Mouse (Mus musculus): ENCODE data around the gene 2310033P09Rik. TPM values are rescaled to one million over a fixed set of nuclear protein-coding genes. Genes with fewer than 3 reads are reported as not detected.

The 2310033P09Rik gene
- polyA plus RNA-seq, 1 experiment from 2014 or later: 41.3 TPM

DNA sequence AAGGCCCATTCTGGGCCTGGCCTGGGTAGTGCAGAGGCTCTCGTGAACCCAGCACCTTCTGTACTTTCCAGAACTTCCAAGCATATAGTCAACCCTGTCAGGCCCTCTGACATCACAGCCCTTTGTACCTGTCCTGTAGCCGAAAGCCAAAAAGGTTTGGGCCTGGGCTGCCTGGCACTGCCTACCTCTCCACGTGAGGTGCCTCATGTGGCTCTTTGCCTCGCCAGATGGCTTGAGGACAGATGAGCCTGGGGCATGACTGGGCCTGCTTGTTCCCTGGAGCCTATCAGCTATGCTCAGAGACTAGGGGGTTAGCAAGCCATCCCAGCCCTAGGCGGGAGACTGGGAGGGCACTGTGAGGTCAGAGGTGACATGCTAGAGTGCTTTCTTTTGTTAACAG is 22.6 kb upstream of the 2310033P09Rik start:
- peaks cover 14% of the 10 kb centered on the region for H3K36me3 ChIP-seq (ENCODE audit: control insufficient read depth, insufficient read depth, low read length)
- no peak overlapping the region for H3K9ac ChIP-seq (ENCODE audit: low read depth, low read length)
- no peak overlapping the region for H3K4me3 ChIP-seq (ENCODE audit: low read depth, low read length)
- no peaks in the 10 kb centered on the region for H3K27me3 ChIP-seq (replicated peaks; ENCODE audit: control insufficient read depth, insufficient read depth, low read length)
- H3K27ac ChIP-seq (ENCODE audit: low read depth, low read length): no peak overlapping the region
- no peak for ATAC-seq (replicated peaks; ENCODE audit: low FRiP score)
- WGBS: 84% methylated on average over 5 of the region's 5 CpGs
- H3K4me2 ChIP-seq: no peak overlapping the region
- DNase-seq (ENCODE audit: low spot score): no peak
- H3K4me1 ChIP-seq (replicated peaks; ENCODE audit: control insufficient read depth, insufficient read depth, low read length): peaks cover 8% of the 10 kb centered on the region
- no peaks in the 10 kb centered on the region for H3K9me3 ChIP-seq (ENCODE audit: control insufficient read depth, low read length)

DNA sequence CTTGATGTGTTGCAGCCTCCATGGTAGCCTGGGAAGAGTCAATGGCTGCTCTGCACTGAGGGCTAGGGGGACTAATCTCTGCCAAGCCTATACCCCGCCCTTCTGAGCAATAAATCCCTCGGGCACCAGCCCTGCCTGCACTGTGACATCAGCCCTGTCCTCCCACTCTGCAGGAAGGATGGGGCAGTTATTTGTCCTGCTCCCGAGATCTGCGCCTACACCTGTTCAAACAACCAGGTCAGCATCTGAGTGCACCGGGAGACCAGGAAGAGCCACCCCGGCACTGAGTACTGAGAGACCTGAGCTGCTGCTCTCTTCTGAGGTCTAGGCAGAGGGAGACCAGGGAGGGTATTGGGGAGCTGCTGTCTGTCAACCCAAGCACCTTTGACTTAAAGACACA is 20.4 kb upstream of the 2310033P09Rik start:
- H3K4me1 ChIP-seq (replicated peaks; ENCODE audit: control insufficient read depth, insufficient read depth, low read length): peaks cover 11% of the 10 kb centered on the region
- no peaks in the 10 kb centered on the region for H3K27me3 ChIP-seq (replicated peaks; ENCODE audit: control insufficient read depth, insufficient read depth, low read length)
- ATAC-seq (replicated peaks; ENCODE audit: low FRiP score): no peak
- DNase-seq (ENCODE audit: low spot score): no peak
- H3K4me2 ChIP-seq: no peak overlapping the region
- no peak overlapping the region for H3K4me3 ChIP-seq (ENCODE audit: low read depth, low read length)
- no peak overlapping the region for H3K27ac ChIP-seq (ENCODE audit: low read depth, low read length)
- H3K36me3 ChIP-seq (ENCODE audit: control insufficient read depth, insufficient read depth, low read length): peaks cover 14% of the 10 kb centered on the region
- H3K9me3 ChIP-seq (ENCODE audit: control insufficient read depth, low read length): no peaks in the 10 kb centered on the region
- 70% methylated on average over 6 of the region's 6 CpGs for WGBS
- no peak overlapping the region for H3K9ac ChIP-seq (ENCODE audit: low read depth, low read length)

DNA sequence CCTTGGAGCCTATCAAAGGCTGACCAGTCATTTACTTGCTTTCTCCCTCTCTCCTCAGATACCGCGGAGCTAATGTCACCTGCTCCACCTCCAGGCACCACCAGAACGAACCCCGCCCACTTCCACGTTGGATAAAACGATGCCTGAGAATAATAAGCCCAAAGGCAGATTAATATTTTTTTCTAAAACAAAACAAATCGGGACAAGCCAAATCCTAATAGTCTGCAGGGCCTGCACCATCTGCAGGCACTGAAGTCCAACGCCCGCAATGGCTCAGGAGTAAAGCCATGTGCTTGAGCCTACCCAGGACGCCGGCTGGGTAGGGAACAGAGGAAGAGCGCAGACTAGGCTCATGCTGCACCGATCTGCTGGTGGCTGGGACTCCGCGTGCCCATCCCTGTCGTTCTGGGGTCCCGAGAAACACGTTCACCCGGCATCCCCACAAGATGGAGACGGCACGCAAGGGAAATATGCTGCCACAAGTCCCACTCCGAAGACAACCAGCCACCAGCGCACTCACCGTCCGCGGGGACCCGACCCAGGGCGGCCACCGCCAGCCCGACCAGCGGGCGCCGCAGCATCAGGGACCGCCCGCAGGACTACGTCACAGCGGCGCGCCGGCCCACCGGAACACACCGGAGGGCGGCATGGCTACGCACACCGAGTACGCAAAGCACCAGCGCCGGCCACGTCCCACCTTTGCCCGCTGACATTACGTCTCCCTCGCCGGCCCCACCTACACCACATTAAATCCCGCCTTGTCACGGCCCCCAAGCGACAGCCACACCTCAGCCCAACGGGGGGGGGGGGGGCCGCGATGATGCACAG is 16.7 kb upstream of the 2310033P09Rik start:
- ATAC-seq (replicated peaks; ENCODE audit: low FRiP score) (peak; percentile 96), DNase-seq (ENCODE audit: low spot score) (peak; percentile 92)
- Histone ChIP-seq H3K9me3 (ENCODE audit: control insufficient read depth, low read length) (no peaks in the 10 kb centered on the region), H3K27ac (ENCODE audit: low read depth, low read length) (peak overlapping the region; percentile 93), H3K4me1 (replicated peaks; ENCODE audit: control insufficient read depth, insufficient read depth, low read length) (peaks cover 3% of the 10 kb centered on the region), H3K4me2 (peak overlapping the region; percentile 85), H3K9ac (ENCODE audit: low read depth, low read length) (peak overlapping the region; percentile 80), H3K4me3 (ENCODE audit: low read depth, low read length) (peak overlapping the region; percentile 78), H3K36me3 (ENCODE audit: control insufficient read depth, insufficient read depth, low read length) (no peaks in the 10 kb centered on the region), H3K27me3 (replicated peaks; ENCODE audit: control insufficient read depth, insufficient read depth, low read length) (no peaks in the 10 kb centered on the region)
- under 1% methylated on average over 53 of the region's 59 CpGs for WGBS

DNA sequence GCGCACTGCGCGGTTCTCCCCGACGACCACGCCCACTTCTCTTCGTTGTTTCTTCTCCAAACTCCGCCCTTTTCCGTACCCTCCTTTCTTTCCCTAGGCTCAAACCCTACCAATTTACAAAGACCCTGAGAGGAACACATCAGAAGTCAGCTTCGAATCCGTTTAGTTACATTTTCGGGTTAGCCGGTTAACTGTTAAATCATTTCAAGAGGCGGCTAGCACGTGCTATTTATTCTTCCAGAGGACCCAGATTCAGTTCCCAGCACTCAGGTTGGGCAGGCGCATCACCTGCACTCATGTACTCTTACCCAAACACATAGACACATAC is 16.1 kb upstream of the 2310033P09Rik start, which contains the start of gene Guk1:
Gene Guk1 (minus strand): TSS at position 154 of the 328 bp plus-strand sequence.
- Histone ChIP-seq H3K9me3 (ENCODE audit: control insufficient read depth, low read length) (no peaks in the 10 kb centered on the region), H3K27me3 (replicated peaks; ENCODE audit: control insufficient read depth, insufficient read depth, low read length) (no peaks in the 10 kb centered on the region), H3K4me2 (peak within 1 kb of the TSS; percentile 85), H3K4me1 (replicated peaks; ENCODE audit: control insufficient read depth, insufficient read depth, low read length) (peaks cover 3% of the 10 kb centered on the region), H3K9ac (ENCODE audit: low read depth, low read length) (peak within 1 kb of the TSS; percentile 80), H3K36me3 (ENCODE audit: control insufficient read depth, insufficient read depth, low read length) (no peaks in the 10 kb centered on the region), H3K27ac (ENCODE audit: low read depth, low read length) (peak within 1 kb of the TSS; percentile 93), H3K4me3 (ENCODE audit: low read depth, low read length) (peak within 1 kb of the TSS; percentile 78)
- DNase-seq (ENCODE audit: low spot score) (no peak), ATAC-seq (replicated peaks; ENCODE audit: low FRiP score) (no peak)
- WGBS: 5% methylated on average over 16 of the region's 16 CpGs

DNA sequence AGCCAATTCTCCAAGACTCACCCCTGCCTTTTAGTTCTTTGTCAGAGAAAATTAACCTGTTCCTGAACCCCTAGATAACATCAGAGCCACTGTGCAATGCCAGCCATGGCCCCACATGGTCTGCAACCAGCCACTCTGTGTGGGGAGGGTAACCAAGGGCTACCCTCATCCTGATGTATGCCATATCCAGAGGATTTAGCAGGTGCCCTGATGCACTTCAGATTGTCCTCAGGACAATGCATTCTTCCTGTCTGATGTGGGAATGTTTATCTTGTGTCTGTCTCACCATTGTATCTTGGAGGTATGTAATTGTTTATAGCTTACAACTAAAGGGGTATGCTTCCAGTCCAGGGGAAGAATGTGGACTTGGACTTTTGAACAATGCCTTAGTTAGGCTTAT is 11.9 kb upstream of the 2310033P09Rik start:
- Histone ChIP-seq H3K27me3 (replicated peaks; ENCODE audit: control insufficient read depth, insufficient read depth, low read length) (no peaks in the 10 kb centered on the region), H3K4me1 (replicated peaks; ENCODE audit: control insufficient read depth, insufficient read depth, low read length) (peaks cover 8% of the 10 kb centered on the region), H3K4me3 (ENCODE audit: low read depth, low read length) (no peak overlapping the region), H3K27ac (ENCODE audit: low read depth, low read length) (no peak overlapping the region), H3K9ac (ENCODE audit: low read depth, low read length) (no peak overlapping the region), H3K36me3 (ENCODE audit: control insufficient read depth, insufficient read depth, low read length) (0 out of 2 replicates have a peak, but pooled peaks cover 2% of the 10 kb centered on the region), H3K4me2 (no peak overlapping the region), H3K9me3 (ENCODE audit: control insufficient read depth, low read length) (no peaks in the 10 kb centered on the region)
- no peak for ATAC-seq (replicated peaks; ENCODE audit: low FRiP score)
- no peak for DNase-seq (ENCODE audit: low spot score)

DNA sequence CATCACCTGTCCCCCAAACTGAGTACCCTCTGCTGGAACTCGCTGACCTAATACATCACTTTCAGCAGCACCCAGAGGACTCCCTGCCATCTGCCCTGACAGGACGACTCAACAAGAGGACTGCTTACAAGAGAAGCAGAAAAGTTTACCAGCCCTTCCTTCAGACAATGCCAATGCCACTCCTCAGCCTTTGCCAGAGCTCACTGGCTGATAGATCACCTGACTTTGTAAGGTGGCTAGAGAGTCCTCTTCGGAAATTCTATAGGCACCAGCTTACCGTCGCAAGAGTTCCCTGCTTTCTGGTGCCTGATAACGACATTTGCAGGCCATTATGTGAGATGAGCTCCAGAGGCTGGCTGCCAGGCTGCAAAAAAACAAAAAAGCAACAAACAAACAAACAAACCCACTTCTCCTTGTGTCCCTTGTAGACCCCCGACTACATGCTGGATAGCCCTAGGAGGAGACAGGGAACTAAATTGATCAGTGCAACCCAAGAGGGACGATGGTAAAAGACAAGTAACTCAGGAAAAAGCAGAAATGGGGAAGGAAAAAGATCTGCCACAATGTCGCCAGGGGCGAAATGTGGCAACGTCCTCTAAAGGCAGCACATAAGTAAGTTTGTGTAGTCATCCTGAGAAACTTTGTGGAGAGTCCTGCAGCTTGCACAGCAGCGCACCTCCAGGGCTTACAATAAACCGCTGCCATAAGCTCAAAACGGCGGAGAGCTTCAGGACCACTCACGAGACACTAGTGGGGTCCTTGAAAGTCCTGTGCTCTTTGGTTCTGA is 6.7 kb upstream of the 2310033P09Rik start:
- DNase-seq (ENCODE audit: low spot score): no peak
- WGBS: 21% methylated on average over 16 of the region's 16 CpGs

DNA sequence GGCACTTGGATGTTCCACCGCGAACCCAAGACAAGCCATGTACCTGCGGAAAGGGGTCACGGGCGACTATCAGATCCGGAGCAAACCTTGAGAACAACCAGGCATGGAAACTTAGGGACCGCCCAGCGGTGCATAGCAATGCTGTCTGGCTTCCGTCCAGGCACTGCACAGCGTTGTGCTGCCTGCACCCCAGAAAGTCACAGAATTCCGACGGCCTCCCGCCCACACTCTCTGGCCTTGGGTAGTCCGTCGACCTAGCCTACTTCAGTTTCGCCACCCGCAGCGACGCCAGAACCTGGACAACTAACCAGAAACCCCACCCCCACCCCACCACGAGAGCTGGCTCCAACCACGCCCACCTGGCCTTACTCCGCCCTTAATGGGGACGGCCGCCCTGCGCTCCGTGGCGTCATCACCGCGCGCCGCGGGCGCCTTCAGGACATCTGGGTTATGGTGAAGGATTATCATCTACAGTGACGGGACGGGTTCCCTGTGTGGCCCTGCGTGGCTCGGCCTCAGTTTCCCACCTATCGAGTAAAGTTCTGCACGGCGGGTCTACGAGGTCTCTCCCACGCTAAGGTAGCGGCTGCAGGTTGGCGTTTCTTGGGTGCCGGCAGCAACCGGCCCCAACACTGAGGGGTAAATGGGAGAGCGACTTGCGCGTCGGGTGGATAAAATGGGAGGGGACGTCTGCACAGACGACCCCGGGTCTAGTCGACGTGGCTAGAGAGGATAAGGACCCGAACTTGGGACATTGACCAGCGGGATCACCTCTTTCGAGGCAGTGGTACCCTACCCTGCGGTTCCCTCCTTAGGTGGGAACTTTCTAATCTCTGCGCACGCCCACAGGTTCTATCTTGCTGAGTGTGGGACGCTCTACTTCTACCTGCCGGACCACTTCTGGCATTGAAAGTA is 5.8 kb upstream of the 2310033P09Rik start, which contains the start of gene Mrpl55:
Gene Mrpl55 (plus strand): TSS at position 406 of the 915 bp plus-strand sequence.
- DNase-seq (ENCODE audit: low spot score): peak; percentile 95
- Histone ChIP-seq H3K9ac (ENCODE audit: low read depth, low read length) (peak within 1 kb of the TSS; percentile 80), H3K27ac (ENCODE audit: low read depth, low read length) (peak within 1 kb of the TSS; percentile 81), H3K4me3 (ENCODE audit: low read depth, low read length) (peak within 1 kb of the TSS; percentile 83), H3K4me2 (peak within 1 kb of the TSS; percentile 91), H3K4me1 (replicated peaks; ENCODE audit: control insufficient read depth, insufficient read depth, low read length) (peaks cover 8% of the 10 kb centered on the region), H3K9me3 (ENCODE audit: control insufficient read depth, low read length) (no peaks in the 10 kb centered on the region), H3K27me3 (replicated peaks; ENCODE audit: control insufficient read depth, insufficient read depth, low read length) (no peaks in the 10 kb centered on the region), H3K36me3 (ENCODE audit: control insufficient read depth, insufficient read depth, low read length) (peaks cover 20% of the 10 kb centered on the region; the same call in 1 of the 2 replicates)
- under 1% methylated on average over 63 of the region's 63 CpGs for WGBS
- peak; percentile 91 for ATAC-seq (replicated peaks; ENCODE audit: low FRiP score)

More for the DNA sequence above, 6.7 kb upstream of the 2310033P09Rik start:
- H3K9me3 ChIP-seq (ENCODE audit: control insufficient read depth, low read length): no peaks in the 10 kb centered on the region
- peaks cover 18% of the 10 kb centered on the region; the same call in 1 of the 2 replicates for H3K36me3 ChIP-seq (ENCODE audit: control insufficient read depth, insufficient read depth, low read length)
- peak overlapping the region; percentile 91 for H3K4me2 ChIP-seq
- peak; percentile 5; the same call in 1 of the 2 replicates for ATAC-seq (replicated peaks; ENCODE audit: low FRiP score)
- peaks cover 8% of the 10 kb centered on the region for H3K4me1 ChIP-seq (replicated peaks; ENCODE audit: control insufficient read depth, insufficient read depth, low read length)
- no peaks in the 10 kb centered on the region for H3K27me3 ChIP-seq (replicated peaks; ENCODE audit: control insufficient read depth, insufficient read depth, low read length)
- peak overlapping the region; percentile 80 for H3K9ac ChIP-seq (ENCODE audit: low read depth, low read length)
- peak overlapping the region; percentile 81 for H3K27ac ChIP-seq (ENCODE audit: low read depth, low read length)
- H3K4me3 ChIP-seq (ENCODE audit: low read depth, low read length): peak overlapping the region; percentile 83

DNA sequence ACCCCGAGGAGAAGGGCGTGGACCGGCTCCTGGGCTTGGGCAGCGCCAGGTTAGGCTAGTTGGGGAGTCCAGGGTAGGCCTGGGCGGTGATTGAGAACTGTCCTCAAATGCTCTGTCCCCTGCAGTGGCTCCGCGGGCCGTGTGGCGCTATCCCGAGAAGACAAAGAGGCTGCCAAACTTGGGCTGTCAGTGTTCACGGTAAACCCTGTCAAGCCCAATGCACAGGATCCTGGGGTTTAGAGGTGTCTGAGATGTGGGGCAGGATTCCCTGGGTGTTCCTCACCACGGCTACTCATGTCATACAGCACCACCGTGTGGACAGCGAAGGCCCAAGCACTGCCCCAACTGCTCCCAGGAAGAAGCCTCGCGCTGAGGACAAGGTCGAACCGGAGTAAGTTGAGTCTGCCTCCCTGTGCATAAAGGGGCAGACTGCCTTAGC is 901 bp downstream of the 2310033P09Rik start:
- Histone ChIP-seq H3K36me3 (ENCODE audit: control insufficient read depth, insufficient read depth, low read length) (peaks cover 43% of the 10 kb centered on the region), H3K27ac (ENCODE audit: low read depth, low read length) (peak overlapping the region; percentile 97), H3K9me3 (ENCODE audit: control insufficient read depth, low read length) (no peaks in the 10 kb centered on the region), H3K4me3 (ENCODE audit: low read depth, low read length) (peak overlapping the region; percentile 86), H3K4me2 (peak overlapping the region; percentile 96), H3K27me3 (replicated peaks; ENCODE audit: control insufficient read depth, insufficient read depth, low read length) (no peaks in the 10 kb centered on the region), H3K9ac (ENCODE audit: low read depth, low read length) (peak overlapping the region; percentile 98), H3K4me1 (replicated peaks; ENCODE audit: control insufficient read depth, insufficient read depth, low read length) (peaks cover 23% of the 10 kb centered on the region)
- DNase-seq (ENCODE audit: low spot score): peak; percentile 78
- WGBS: 8% methylated on average over 18 of the region's 18 CpGs
- peak; percentile 71 for ATAC-seq (replicated peaks; ENCODE audit: low FRiP score)

Data from liver, embryonic 11.5 days (tissue).